Mouse (Mus musculus): ENCODE results near the gene Cdh3. TPM values are rescaled to one million over a fixed set of nuclear protein-coding genes. Genes with fewer than 3 reads are reported as not detected.
"Not testable (repeated sequence)": the region's sequence is repeated elsewhere in the genome, so short reads cannot be mapped to it uniquely, and the experiment has no call there.

Gene Cdh3
- polyA plus RNA-seq, 1 experiment: not detected

GRCm38 (mm10) chr8:106556068-106556645 lies 45.5 kb downstream of the Cdh3 start:
- Histone ChIP-seq H3K4me1 (ENCODE audit: control insufficient read depth, insufficient read depth, low read length) (no peaks in the 10 kb centered on the region), H3K27ac (ENCODE audit: insufficient read depth, low read depth, low read length) (no peak overlapping the region), H3K4me3 (ENCODE audit: insufficient read depth, low read depth, low read length) (no peak overlapping the region)
- whole genome bisulfite sequencing: 80% methylated on average over 6 of the region's 7 CpGs
- TF ChIP-seq POLR2A (IDR thresholded peaks at IDR 0.05; ENCODE audit: insufficient read depth, low read depth, low read length): no peak
- no peak for TF ChIP-seq CTCF (IDR thresholded peaks at IDR 0.05; ENCODE audit: insufficient read depth, low read depth, low read length)

GRCm38 (mm10) chr8:106559844-106560243 lies 49.2 kb downstream of the Cdh3 start:
- H3K4me1 ChIP-seq (ENCODE audit: control insufficient read depth, insufficient read depth, low read length): no peaks in the 10 kb centered on the region
- H3K27ac ChIP-seq (ENCODE audit: insufficient read depth, low read depth, low read length): no peak overlapping the region
- TF ChIP-seq CTCF (IDR thresholded peaks at IDR 0.05; ENCODE audit: insufficient read depth, low read depth, low read length) (no peak), POLR2A (IDR thresholded peaks at IDR 0.05; ENCODE audit: insufficient read depth, low read depth, low read length) (no peak)
- 76% methylated on average over 9 of the region's 9 CpGs for WGBS
- no peak overlapping the region for H3K4me3 ChIP-seq (ENCODE audit: insufficient read depth, low read depth, low read length)

GRCm38 (mm10) chr8:106561097-106561865 lies 50.6 kb downstream of the Cdh3 start:
- WGBS: 37% methylated on average over 21 of the region's 21 CpGs
- TF ChIP-seq CTCF (IDR thresholded peaks at IDR 0.05; ENCODE audit: insufficient read depth, low read depth, low read length) (peak; percentile 52; the same call in 1 of the 2 replicates), POLR2A (IDR thresholded peaks at IDR 0.05; ENCODE audit: insufficient read depth, low read depth, low read length) (no peak)
- Histone ChIP-seq H3K4me1 (ENCODE audit: control insufficient read depth, insufficient read depth, low read length) (no peaks in the 10 kb centered on the region), H3K27ac (ENCODE audit: insufficient read depth, low read depth, low read length) (no peak overlapping the region), H3K4me3 (ENCODE audit: insufficient read depth, low read depth, low read length) (no peak overlapping the region)

GRCm38 (mm10) chr8:106563691-106564182 lies 53.0 kb downstream of the Cdh3 start:
- Histone ChIP-seq H3K4me3 (ENCODE audit: insufficient read depth, low read depth, low read length) (no peak overlapping the region), H3K4me1 (ENCODE audit: control insufficient read depth, insufficient read depth, low read length) (no peaks in the 10 kb centered on the region), H3K27ac (ENCODE audit: insufficient read depth, low read depth, low read length) (no peak overlapping the region)
- no peak for TF ChIP-seq CTCF (IDR thresholded peaks at IDR 0.05; ENCODE audit: insufficient read depth, low read depth, low read length)
- no peak for TF ChIP-seq POLR2A (IDR thresholded peaks at IDR 0.05; ENCODE audit: insufficient read depth, low read depth, low read length)
- 98% methylated on average over 3 of the region's 3 CpGs for WGBS

GRCm38 (mm10) chr8:106569006-106569405 lies 58.3 kb downstream of the Cdh3 start:
- WGBS: 68% methylated on average over 7 of the region's 7 CpGs
- TF ChIP-seq CTCF (IDR thresholded peaks at IDR 0.05; ENCODE audit: insufficient read depth, low read depth, low read length) (no peak), POLR2A (IDR thresholded peaks at IDR 0.05; ENCODE audit: insufficient read depth, low read depth, low read length) (no peak)
- Histone ChIP-seq H3K27ac (ENCODE audit: insufficient read depth, low read depth, low read length) (no peak overlapping the region), H3K4me1 (ENCODE audit: control insufficient read depth, insufficient read depth, low read length) (no peaks in the 10 kb centered on the region), H3K4me3 (ENCODE audit: insufficient read depth, low read depth, low read length) (no peak overlapping the region)

- H3K4me1 ChIP-seq (ENCODE audit: control insufficient read depth, insufficient read depth, low read length): no peaks in the 10 kb centered on the region
- whole genome bisulfite sequencing: 95% methylated on average over 4 of the region's 4 CpGs
- H3K27ac ChIP-seq (ENCODE audit: insufficient read depth, low read depth, low read length): no peak overlapping the region
- no peak overlapping the region for H3K4me3 ChIP-seq (ENCODE audit: insufficient read depth, low read depth, low read length)
- TF ChIP-seq POLR2A (IDR thresholded peaks at IDR 0.05; ENCODE audit: insufficient read depth, low read depth, low read length) (no peak), CTCF (IDR thresholded peaks at IDR 0.05; ENCODE audit: insufficient read depth, low read depth, low read length) (no peak)
These were observed 59.7 kb downstream of the Cdh3 start for GRCm38 (mm10) chr8:106570386-106570785.

- Histone ChIP-seq H3K4me3 (ENCODE audit: insufficient read depth, low read depth, low read length) (no peak overlapping the region), H3K27ac (ENCODE audit: insufficient read depth, low read depth, low read length) (no peak overlapping the region), H3K4me1 (ENCODE audit: control insufficient read depth, insufficient read depth, low read length) (no peaks in the 10 kb centered on the region)
- 92% methylated on average over 5 of the region's 5 CpGs for WGBS
- TF ChIP-seq CTCF (IDR thresholded peaks at IDR 0.05; ENCODE audit: insufficient read depth, low read depth, low read length): no peak
- TF ChIP-seq POLR2A (IDR thresholded peaks at IDR 0.05; ENCODE audit: insufficient read depth, low read depth, low read length): no peak
These were observed 61.0 kb downstream of the Cdh3 start for GRCm38 (mm10) chr8:106571551-106572172.

GRCm38 (mm10) chr8:106572175-106572574 lies 61.5 kb downstream of the Cdh3 start:
- WGBS: 88% methylated on average over 1 of the region's 1 CpGs
- H3K4me1 ChIP-seq (ENCODE audit: control insufficient read depth, insufficient read depth, low read length); H3K4me3 ChIP-seq (ENCODE audit: insufficient read depth, low read depth, low read length); H3K27ac ChIP-seq (ENCODE audit: insufficient read depth, low read depth, low read length): not testable (repeated sequence)

GRCm38 (mm10) chr8:106573168-106573567 lies 62.5 kb downstream of the Cdh3 start, which contains the start of gene Gm10073:
TSS of gene Gm10073 (minus strand) at chr8:106573461.
- H3K27ac ChIP-seq (ENCODE audit: insufficient read depth, low read depth, low read length); H3K4me1 ChIP-seq (ENCODE audit: control insufficient read depth, insufficient read depth, low read length); H3K4me3 ChIP-seq (ENCODE audit: insufficient read depth, low read depth, low read length): not testable (repeated sequence)
- 74% methylated on average over 20 of the region's 20 CpGs for WGBS

Measured in olfactory bulb, adult 2 months (tissue).